Comparison of ENCODE assay signal across 21 mouse cellular contexts in the genomic region with DNA sequence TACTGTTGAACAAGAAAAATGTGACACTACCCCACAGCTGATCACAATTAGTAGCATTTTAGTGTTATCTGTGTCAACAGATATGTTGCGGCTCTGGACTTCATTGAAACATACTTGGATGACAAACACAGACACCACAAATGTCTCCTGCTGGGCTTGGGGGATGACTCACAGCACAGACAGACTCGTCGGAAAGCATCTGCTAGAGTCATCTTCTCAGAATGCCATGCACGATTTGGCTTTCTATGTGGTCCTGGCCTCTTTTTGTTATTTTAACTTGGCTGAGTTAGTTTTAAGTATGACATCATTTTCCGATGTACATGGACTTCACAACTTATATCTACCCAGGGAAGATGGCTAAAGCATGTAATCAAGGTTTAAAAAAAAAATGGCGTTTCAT. TPM values are rescaled to one million over a fixed set of nuclear protein-coding genes. Genes with fewer than 3 reads are reported as not detected.
A peak's percentile ranks its signal among the peaks of the same experiment; 100 is the strongest.
DNase-seq lines count a peak whose midpoint lies in the region; ATAC-seq and TF ChIP-seq lines count a peak whose summit lies in the region.
"Had no signal": no experiment of that assay in that cellular context is flagged by ENCODE, and none has a peak within 500 bp of the region (broad histone marks: within the 10 kb centered on the region; RNA-seq: fewer than 3 reads in every experiment).

No protein-coding gene starts in this region.

- no peak overlapping the region for H3K4me2 ChIP-seq in forebrain, postnatal 0 days (ENCODE audit: low read depth)
- no peak overlapping the region for H3K4me2 ChIP-seq in forebrain, embryonic 15.5 days (replicated peaks)
- H3K4me2 ChIP-seq: forebrain, embryonic 13.5 days; limb, embryonic 12.5 days; liver, embryonic 13.5 days; neural tube, embryonic 12.5 days had no signal

- no peak for TF ChIP-seq CTCF in forebrain, postnatal 0 days (IDR thresholded peaks at IDR 0.05; ENCODE audit: low read depth)
- no peak for TF ChIP-seq CTCF in brain, embryonic 14.5 days (IDR thresholded peaks at IDR 0.05; ENCODE audit: borderline replicate concordance, extremely low read depth, insufficient read depth, insufficient read length)

- no peak for TF ChIP-seq POLR2A in brain, embryonic 14.5 days (IDR thresholded peaks at IDR 0.05; ENCODE audit: borderline replicate concordance, extremely low read depth, insufficient read depth, insufficient read length, poor library complexity, severe bottlenecking)

- whole genome bisulfite sequencing in forebrain, postnatal 0 days, result 36% methylated on average over 6 of the region's 6 CpGs
- WGBS in forebrain, embryonic 15.5 days, result 46% methylated on average over 6 of the region's 6 CpGs

- H3K27ac ChIP-seq in forebrain, postnatal 0 days (ENCODE audit: low read depth, low read length), result no peak overlapping the region
- H3K27ac ChIP-seq in forebrain, embryonic 15.5 days (replicated peaks), result no peak overlapping the region
- H3K27ac ChIP-seq: forebrain, embryonic 13.5 days; gastrocnemius, adult 2 months; left cerebral cortex, adult 2 months; limb, embryonic 12.5 days; liver, embryonic 13.5 days; neural tube, embryonic 12.5 days had no signal

- DNase-seq in forebrain, postnatal 0 days, result peak; percentile 25
- DNase-seq in left cerebral cortex, postnatal 4 days, result peak; percentile 35
- no peak for DNase-seq in left cerebral cortex, postnatal 10 days (ENCODE audit: extremely low spot score in 1 of 2, low spot score in 2 of 2)
- peak; percentile 95 for DNase-seq in Muller cell, postnatal 12 days (ENCODE audit: inconsistent ontology term)
- peak; percentile 58 for DNase-seq in brain, embryonic 14.5 days (ENCODE audit: low read depth)
- no peak for DNase-seq in c-Kit-positive CD71-positive TER-119-positive erythroid progenitor cells, embryonic 14.5 days (ENCODE audit: low spot score)
- no peak for DNase-seq in urinary bladder, postnatal 25 days (ENCODE audit: low spot score)
- DNase-seq: cerebellum, adult 9-11 months; gastrocnemius, adult 2 months; heart, postnatal 4 days; kidney, adult 18-20 months; kidney, postnatal 14 days; liver, embryonic 13.5 days; right cerebral cortex, postnatal 25 days; thymus, postnatal 4 days had no signal

- H3K9me3 ChIP-seq in forebrain, postnatal 0 days (ENCODE audit: low read length), result no peaks in the 10 kb centered on the region
- H3K9me3 ChIP-seq in forebrain, embryonic 15.5 days, result no peaks in the 10 kb centered on the region
- H3K9me3 ChIP-seq: forebrain, embryonic 13.5 days; limb, embryonic 12.5 days; liver, embryonic 13.5 days; neural tube, embryonic 12.5 days had no signal

- no peak for ATAC-seq in forebrain, postnatal 0 days
- no peak for ATAC-seq in forebrain, embryonic 15.5 days (replicated peaks)
- ATAC-seq: midbrain, embryonic 16.5 days had no signal

- H3K4me3 ChIP-seq in forebrain, postnatal 0 days (ENCODE audit: low read depth, low read length), result no peak overlapping the region
- H3K4me3 ChIP-seq in forebrain, embryonic 15.5 days, result no peak overlapping the region
- H3K4me3 ChIP-seq: forebrain, embryonic 13.5 days; gastrocnemius, adult 2 months; left cerebral cortex, adult 2 months; limb, embryonic 12.5 days; liver, embryonic 13.5 days; neural tube, embryonic 12.5 days had no signal

- H3K27me3 ChIP-seq in forebrain, postnatal 0 days (ENCODE audit: insufficient read depth, low read length), result no peaks in the 10 kb centered on the region
- H3K27me3 ChIP-seq in forebrain, embryonic 15.5 days, result no peaks in the 10 kb centered on the region
- H3K27me3 ChIP-seq: forebrain, embryonic 13.5 days; limb, embryonic 12.5 days; neural tube, embryonic 12.5 days had no signal

- H3K9ac ChIP-seq in forebrain, postnatal 0 days, result no peak overlapping the region
- H3K9ac ChIP-seq in forebrain, embryonic 15.5 days (replicated peaks), result no peak overlapping the region
- H3K9ac ChIP-seq: forebrain, embryonic 13.5 days; limb, embryonic 12.5 days; liver, embryonic 13.5 days; neural tube, embryonic 12.5 days had no signal

- H3K36me3 ChIP-seq in forebrain, postnatal 0 days (ENCODE audit: insufficient read depth), result no peaks in the 10 kb centered on the region
- H3K36me3 ChIP-seq in forebrain, embryonic 15.5 days, result no peaks in the 10 kb centered on the region
- H3K36me3 ChIP-seq: limb, embryonic 12.5 days; liver, embryonic 13.5 days; neural tube, embryonic 12.5 days had no signal

- intact Hi-C loops in left cerebral cortex, postnatal 4 days (cut with DNase I), result no loop called here
- intact Hi-C loops in left cerebral cortex, postnatal 10 days (cut with DNase I), result no loop called here

- H3K4me1 ChIP-seq in forebrain, postnatal 0 days (ENCODE audit: insufficient read depth), result no peaks in the 10 kb centered on the region
- peaks cover 14% of the 10 kb centered on the region for H3K4me1 ChIP-seq in forebrain, embryonic 15.5 days
- H3K4me1 ChIP-seq: neural tube, embryonic 12.5 days had no signal

RNA-seq across cellular contexts. Expression of a gene that starts 4.3 kb away (rescaled TPM):
- total RNA-seq in forebrain, postnatal 0 days (2014; rRNA removed), result 10.8 and 17.4 TPM in 2 replicates
- 5.0 and 6.2 TPM in 2 replicates for polyA plus RNA-seq in forebrain, postnatal 0 days (2015; fragmentation: Nextera tagmentation; extraction: Ambion mirVana)
- polyA plus RNA-seq in forebrain, embryonic 15.5 days (2015; fragmentation: Nextera tagmentation; extraction: Ambion mirVana), result 8.6 and 10.8 TPM in 2 replicates
- 10 to 100 TPM; 11.9 to 12.6 TPM for total RNA-seq in left cerebral cortex, postnatal 4 days (2021)
- total RNA-seq in left cerebral cortex, postnatal 10 days (2021), result 10 to 100 TPM in 1 of 2 experiments, 1 to 10 TPM in 1; 9.2 to 12.2 TPM
- polyA plus RNA-seq in brain, embryonic 14.5 days (2012; rRNA removed), result 18.3 and 19.4 TPM in 2 replicates

Comparison
In these comparisons a context has a peak if more than half of its experiments do, and no peak if none do; other contexts are left out.
1. DNase-seq: peak in forebrain, postnatal 0 days (single experiment), left cerebral cortex, postnatal 4 days (single experiment), Muller cell, postnatal 12 days (single experiment) and brain, embryonic 14.5 days (single experiment); none in left cerebral cortex, postnatal 10 days (0 of 2), c-Kit-positive CD71-positive TER-119-positive erythroid progenitor cells, embryonic 14.5 days (single experiment) and urinary bladder, postnatal 25 days (single experiment).